Mouse (Mus musculus) cerebellum, postnatal 36 days (tissue): Measurements from ENCODE around the gene Xkr7.

Experiments
- DNase-seq, 2 experiments: peaks; one replicate each; pipeline ENCODE4 v3.0.0; 2021 to 2022; ENCODE audit warnings: mixed read lengths in 2 of 2

Xkr7 gene

GRCm38 (mm10) chr2:153031126-153032082, at the start of gene Xkr7:
Xkr7 (plus strand) TSS chr2:153031852.
- peak; percentile 68 to 76 for DNase-seq

- DNase-seq: no peak
Measured at GRCm38 (mm10) chr2:152985582-152985981, 46.1 kb upstream of the Xkr7 start.

- no peak for DNase-seq
Measured at GRCm38 (mm10) chr2:152991529-152991928, 40.1 kb upstream of the Xkr7 start.

GRCm38 (mm10) chr2:152997046-152997445, 34.6 kb upstream of the Xkr7 start:
- DNase-seq: no peak

GRCm38 (mm10) chr2:153002492-153003248, 29.0 kb upstream of the Xkr7 start:
- no peak for DNase-seq

- no peak for DNase-seq
Measured at GRCm38 (mm10) chr2:153003681-153004338, 27.8 kb upstream of the Xkr7 start.

- no peak for DNase-seq
Measured at GRCm38 (mm10) chr2:153005981-153006380, 25.7 kb upstream of the Xkr7 start.

- peak; percentile 72 for DNase-seq
Measured at GRCm38 (mm10) chr2:153009192-153009973, 22.3 kb upstream of the Xkr7 start.

GRCm38 (mm10) chr2:153013724-153014515, 17.7 kb upstream of the Xkr7 start:
- DNase-seq: no peak

- DNase-seq: peak; percentile 97 to 99
Measured at GRCm38 (mm10) chr2:153014758-153015593, 16.7 kb upstream of the Xkr7 start, which contains the start of gene Pdrg1. Pdrg1 (minus strand) TSS chr2:153015427.

GRCm38 (mm10) chr2:153015804-153016203, 15.8 kb upstream of the Xkr7 start:
- peak; percentile 44 to 60 for DNase-seq

GRCm38 (mm10) chr2:153016786-153017185, 14.9 kb upstream of the Xkr7 start:
- DNase-seq: no peak

GRCm38 (mm10) chr2:153019355-153019754, 12.3 kb upstream of the Xkr7 start:
- no peak for DNase-seq

GRCm38 (mm10) chr2:153021163-153021562, 10.5 kb upstream of the Xkr7 start:
- no peak for DNase-seq

- DNase-seq: no peak
Measured at GRCm38 (mm10) chr2:153022855-153023254, 8.8 kb upstream of the Xkr7 start.

- no peak for DNase-seq
Measured at GRCm38 (mm10) chr2:153026052-153026451, 5.6 kb upstream of the Xkr7 start.

- DNase-seq: peak; percentile 60 to 61
Measured at GRCm38 (mm10) chr2:153027501-153027900, 4.2 kb upstream of the Xkr7 start.

- no peak for DNase-seq
Measured at GRCm38 (mm10) chr2:153030422-153030821, 1.2 kb upstream of the Xkr7 start.

- DNase-seq: peak; percentile 52 to 56
Measured at GRCm38 (mm10) chr2:153032083-153032842, 611 bp downstream of the Xkr7 start.

- DNase-seq: no peak
Measured at GRCm38 (mm10) chr2:153032973-153033372, 1.3 kb downstream of the Xkr7 start.
